Mouse (Mus musculus): ENCODE measurements at regions not wholly inside any gene's neighbourhood (a gene's known extent, or its start where the extent isn't known, plus 50 kb on each side); places are given as distances from the start of the nearest gene placed in this dataset.

DNA sequence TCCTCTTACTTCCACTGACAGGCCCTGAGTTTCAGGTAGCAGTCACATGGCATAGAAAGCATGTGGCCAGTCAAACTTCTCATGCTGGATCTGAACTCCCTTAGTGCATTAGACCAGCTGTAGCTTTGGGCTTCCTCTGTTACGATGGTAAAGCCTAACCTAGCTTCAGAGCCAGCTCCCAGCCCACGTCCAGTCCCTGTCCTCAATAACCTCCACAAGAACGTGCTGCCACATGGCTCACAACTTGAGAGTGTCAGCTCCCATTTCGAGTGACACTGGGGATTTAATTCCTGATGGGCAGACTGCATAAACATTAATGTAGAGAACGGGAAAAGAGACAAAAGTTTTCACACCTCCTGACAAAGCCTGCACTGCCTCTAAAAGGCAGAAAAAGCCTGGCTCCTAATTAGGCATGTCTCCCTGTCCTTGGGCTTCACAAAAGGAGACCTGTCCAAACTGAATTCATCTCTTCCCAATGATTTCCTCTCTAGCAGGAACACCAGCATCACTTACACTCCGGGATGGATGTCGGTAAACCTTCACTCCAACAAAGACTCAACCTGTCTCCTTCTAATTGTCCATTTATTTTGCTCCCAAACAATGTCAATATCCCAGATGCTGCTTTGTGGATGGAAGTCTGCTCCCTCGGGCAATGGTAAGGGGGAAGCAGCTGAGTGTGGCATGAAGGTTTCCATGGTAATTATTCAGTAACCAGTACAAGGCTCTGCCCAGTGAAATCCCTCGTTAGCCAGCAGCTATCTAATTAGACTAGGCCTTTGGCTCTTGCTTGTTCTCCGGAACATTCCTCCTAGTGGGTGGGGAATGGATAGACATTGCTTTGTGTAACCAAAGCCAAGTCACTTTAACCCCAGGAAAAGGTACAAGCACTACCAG is 408.1 kb upstream of the Kdm8 start:
- H3K4me1 ChIP-seq (ENCODE audit: control insufficient read depth, insufficient read depth, low read length), result no peaks in the 10 kb centered on the region
- H3K27ac ChIP-seq (replicated peaks; ENCODE audit: low read depth, low read length), result no peak overlapping the region
- no peak for TF ChIP-seq POLR2A (IDR thresholded peaks at IDR 0.05; ENCODE audit: borderline replicate concordance, extremely low read depth, insufficient read depth, insufficient read length)
- no peak overlapping the region for H3K4me3 ChIP-seq (replicated peaks; ENCODE audit: low read length)
- no peaks in the 10 kb centered on the region for H3K27me3 ChIP-seq (ENCODE audit: control insufficient read depth, insufficient read depth, low read length)
- H3K36me3 ChIP-seq (ENCODE audit: control insufficient read depth, insufficient read depth, low read length), result no peaks in the 10 kb centered on the region
- 59% methylated on average over 10 of the region's 10 CpGs for WGBS
- H3K9ac ChIP-seq (ENCODE audit: low read depth, low read length, severe bottlenecking), result no peak overlapping the region
- H3K4me2 ChIP-seq (replicated peaks; ENCODE audit: low read depth, low read length, severe bottlenecking), result no peak overlapping the region
- no peak for ATAC-seq (ENCODE audit: low FRiP score, low read depth)
- DNase-seq (ENCODE audit: low spot score), result no peak
- H3K9me3 ChIP-seq (ENCODE audit: control insufficient read depth, low read length), result no peaks in the 10 kb centered on the region

DNA sequence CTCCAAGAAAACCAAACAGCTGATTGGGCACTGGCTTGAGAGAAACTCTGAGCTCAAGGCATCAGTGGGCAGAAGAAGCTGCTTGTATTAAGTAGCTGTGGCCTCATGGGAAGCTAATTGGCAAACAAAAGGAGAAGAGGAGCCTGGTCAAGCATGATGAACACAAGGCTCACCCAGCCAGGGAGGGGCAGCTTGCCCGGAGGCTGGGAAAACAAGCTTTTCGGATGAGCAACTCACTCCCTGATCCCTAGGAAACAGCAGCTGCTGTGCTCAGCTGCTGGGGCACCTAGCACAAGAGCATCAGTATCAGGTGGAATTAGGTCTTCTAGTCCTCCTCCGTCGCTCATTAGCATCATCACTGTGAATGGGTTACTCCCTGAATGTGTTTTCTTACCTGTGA is 405.6 kb upstream of the Kdm8 start:
- no peak for DNase-seq (ENCODE audit: low spot score)
- Histone ChIP-seq H3K4me2 (replicated peaks; ENCODE audit: low read depth, low read length, severe bottlenecking) (no peak overlapping the region), H3K27ac (replicated peaks; ENCODE audit: low read depth, low read length) (no peak overlapping the region), H3K4me3 (replicated peaks; ENCODE audit: low read length) (no peak overlapping the region), H3K4me1 (ENCODE audit: control insufficient read depth, insufficient read depth, low read length) (no peaks in the 10 kb centered on the region), H3K27me3 (ENCODE audit: control insufficient read depth, insufficient read depth, low read length) (no peaks in the 10 kb centered on the region), H3K9me3 (ENCODE audit: control insufficient read depth, low read length) (no peaks in the 10 kb centered on the region), H3K9ac (ENCODE audit: low read depth, low read length, severe bottlenecking) (no peak overlapping the region), H3K36me3 (ENCODE audit: control insufficient read depth, insufficient read depth, low read length) (no peaks in the 10 kb centered on the region)
- no peak for TF ChIP-seq POLR2A (IDR thresholded peaks at IDR 0.05; ENCODE audit: borderline replicate concordance, extremely low read depth, insufficient read depth, insufficient read length)
- 76% methylated on average over 4 of the region's 4 CpGs for WGBS
- no peak for ATAC-seq (ENCODE audit: low FRiP score, low read depth)

DNA sequence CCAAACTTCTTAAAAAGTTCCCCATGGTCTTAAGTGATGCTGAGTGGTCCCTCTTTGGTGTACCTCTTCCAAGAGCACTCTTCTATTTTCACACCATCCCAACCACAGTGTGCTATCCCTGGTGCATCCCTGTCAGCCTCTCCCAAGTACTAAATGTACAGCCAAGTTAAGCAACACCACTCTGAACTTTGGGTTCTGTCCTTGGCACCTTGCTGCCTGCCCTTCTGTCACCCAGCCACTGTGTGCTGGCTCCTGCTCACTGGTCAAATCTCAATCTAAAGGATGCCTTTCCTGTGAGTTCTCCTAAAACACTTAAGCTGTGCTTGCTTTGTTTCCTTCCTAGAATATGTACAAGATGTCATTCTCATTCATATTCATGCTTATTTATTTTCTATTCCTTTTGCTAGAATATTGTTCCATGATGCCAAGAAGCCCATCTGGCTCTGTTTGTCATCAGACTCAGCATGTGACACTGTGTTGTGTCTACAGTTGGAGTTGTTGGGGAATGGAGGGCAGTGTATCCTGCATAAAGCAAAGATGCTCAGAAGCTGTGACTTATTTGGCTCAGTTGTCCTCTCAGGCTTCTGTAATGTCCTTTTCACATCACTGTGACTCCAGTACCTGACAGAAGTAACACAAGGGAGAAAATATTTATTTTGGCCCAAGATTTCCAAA is 388.4 kb upstream of the Kdm8 start:
- Histone ChIP-seq H3K27ac (replicated peaks; ENCODE audit: low read depth, low read length) (no peak overlapping the region), H3K4me3 (replicated peaks; ENCODE audit: low read length) (no peak overlapping the region), H3K9me3 (ENCODE audit: control insufficient read depth, low read length) (no peaks in the 10 kb centered on the region), H3K4me1 (ENCODE audit: control insufficient read depth, insufficient read depth, low read length) (no peaks in the 10 kb centered on the region), H3K9ac (ENCODE audit: low read depth, low read length, severe bottlenecking) (no peak overlapping the region), H3K27me3 (ENCODE audit: control insufficient read depth, insufficient read depth, low read length) (no peaks in the 10 kb centered on the region), H3K4me2 (replicated peaks; ENCODE audit: low read depth, low read length, severe bottlenecking) (no peak overlapping the region), H3K36me3 (ENCODE audit: control insufficient read depth, insufficient read depth, low read length) (no peaks in the 10 kb centered on the region)
- ATAC-seq (ENCODE audit: low FRiP score, low read depth) (no peak), DNase-seq (ENCODE audit: low spot score) (no peak)
- no peak for TF ChIP-seq POLR2A (IDR thresholded peaks at IDR 0.05; ENCODE audit: borderline replicate concordance, extremely low read depth, insufficient read depth, insufficient read length)

DNA sequence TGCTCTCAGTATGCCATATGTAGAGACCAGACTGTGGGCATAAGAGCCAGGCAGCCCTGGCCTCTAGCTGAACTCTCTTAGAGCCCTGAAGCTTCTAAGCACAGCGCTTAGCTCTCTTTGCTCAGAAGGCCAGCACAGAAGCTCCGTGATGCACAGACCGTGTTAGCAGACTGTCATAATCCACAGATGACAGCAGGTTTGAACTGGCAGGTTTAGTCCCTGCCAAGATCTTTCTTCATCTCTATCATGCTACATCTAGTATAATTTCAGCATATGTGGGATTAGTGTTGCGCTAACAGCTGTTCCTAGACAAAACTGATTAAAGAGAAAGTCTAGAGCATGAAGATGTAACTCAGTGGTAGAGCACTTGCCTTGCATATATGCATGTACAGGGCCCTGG is 342.0 kb upstream of the Kdm8 start:
- Histone ChIP-seq H3K9me3 (ENCODE audit: control insufficient read depth, low read length) (no peaks in the 10 kb centered on the region), H3K27ac (replicated peaks; ENCODE audit: low read depth, low read length) (no peak overlapping the region), H3K9ac (ENCODE audit: low read depth, low read length, severe bottlenecking) (no peak overlapping the region), H3K27me3 (ENCODE audit: control insufficient read depth, insufficient read depth, low read length) (no peaks in the 10 kb centered on the region), H3K4me3 (replicated peaks; ENCODE audit: low read length) (no peak overlapping the region), H3K4me2 (replicated peaks; ENCODE audit: low read depth, low read length, severe bottlenecking) (no peak overlapping the region), H3K4me1 (ENCODE audit: control insufficient read depth, insufficient read depth, low read length) (no peaks in the 10 kb centered on the region), H3K36me3 (ENCODE audit: control insufficient read depth, insufficient read depth, low read length) (no peaks in the 10 kb centered on the region)
- WGBS, result 90% methylated on average over 4 of the region's 4 CpGs
- DNase-seq (ENCODE audit: low spot score) (no peak), ATAC-seq (ENCODE audit: low FRiP score, low read depth) (no peak)
- no peak for TF ChIP-seq POLR2A (IDR thresholded peaks at IDR 0.05; ENCODE audit: borderline replicate concordance, extremely low read depth, insufficient read depth, insufficient read length)

DNA sequence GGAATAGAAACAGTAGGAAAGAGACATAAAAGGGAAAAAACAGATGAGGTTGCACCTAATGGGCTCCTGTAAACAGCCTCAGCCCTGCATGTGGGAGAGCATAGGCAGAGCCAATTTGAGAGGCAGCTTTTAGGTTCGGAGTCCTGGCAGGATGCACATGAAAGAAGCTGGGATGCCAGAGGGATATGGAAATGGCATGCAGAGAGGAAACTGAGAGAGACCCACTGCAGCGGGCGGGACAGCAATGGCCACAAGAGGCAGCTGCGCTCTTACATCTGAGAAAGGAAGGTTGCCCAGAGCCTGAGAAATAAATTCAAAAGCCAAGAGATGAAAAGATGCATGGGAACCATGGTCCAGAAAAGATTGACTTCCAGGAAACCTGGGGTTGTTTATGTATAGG is 340.5 kb upstream of the Kdm8 start:
- Histone ChIP-seq H3K4me3 (replicated peaks; ENCODE audit: low read length) (no peak overlapping the region), H3K36me3 (ENCODE audit: control insufficient read depth, insufficient read depth, low read length) (no peaks in the 10 kb centered on the region), H3K27ac (replicated peaks; ENCODE audit: low read depth, low read length) (no peak overlapping the region), H3K4me2 (replicated peaks; ENCODE audit: low read depth, low read length, severe bottlenecking) (no peak overlapping the region), H3K27me3 (ENCODE audit: control insufficient read depth, insufficient read depth, low read length) (no peaks in the 10 kb centered on the region), H3K9me3 (ENCODE audit: control insufficient read depth, low read length) (no peaks in the 10 kb centered on the region), H3K4me1 (ENCODE audit: control insufficient read depth, insufficient read depth, low read length) (no peaks in the 10 kb centered on the region), H3K9ac (ENCODE audit: low read depth, low read length, severe bottlenecking) (no peak overlapping the region)
- no peak for ATAC-seq (ENCODE audit: low FRiP score, low read depth)
- DNase-seq (ENCODE audit: low spot score), result no peak
- WGBS, result 63% methylated on average over 4 of the region's 4 CpGs
- TF ChIP-seq POLR2A (IDR thresholded peaks at IDR 0.05; ENCODE audit: borderline replicate concordance, extremely low read depth, insufficient read depth, insufficient read length), result no peak

All from limb, embryonic 14.5 days (tissue).